Mouse (Mus musculus) heart, postnatal 36 days (tissue): ENCODE measurements around the gene Relb. TPM values are rescaled to one million over a fixed set of nuclear protein-coding genes. Genes with fewer than 3 reads are reported as not detected.

Source experiments
- DNase-seq, 2 experiments: peaks; one replicate each; pipeline ENCODE4 v3.0.0; 2021 to 2022
- intact Hi-C: fragments of 180-260 bp; cut with DNase I; formaldehyde crosslinking; loops from one replicate; pipeline ENCODE4 v1.15.1; 2025
- total RNA-seq, 2 experiments: library from RNA; stranded (reverse); gene quantifications; 2 replicates each; pipeline ENCODE4 v1.2.3; 2021

The Relb gene
- total RNA-seq = 1 to 10 TPM; 5.7 to 8.9 TPM

DNA sequence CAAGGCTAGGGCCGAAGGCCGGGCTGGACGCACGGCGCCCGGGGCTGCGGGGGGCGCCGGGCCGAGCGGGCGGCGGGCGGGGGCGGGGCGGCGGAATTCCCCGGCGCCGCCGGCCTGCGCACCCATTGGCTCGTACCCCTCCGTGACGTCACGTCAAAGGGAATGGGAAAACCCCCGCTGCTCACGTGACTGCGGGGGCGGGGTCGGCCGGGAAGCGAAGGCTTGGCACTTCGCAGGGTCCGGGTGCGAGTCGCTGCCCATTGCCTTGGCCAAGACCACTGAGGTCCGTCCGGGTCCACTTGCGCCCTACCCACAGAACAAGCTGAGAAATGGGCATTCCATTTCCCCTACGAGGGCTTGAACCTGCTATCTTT is at the start of gene Relb:
TSS of gene Relb (minus strand) at position 78 of the 374 bp plus-strand sequence.
- peak; percentile 90 to 93 for DNase-seq
- intact Hi-C loops = no loop called here

DNA sequence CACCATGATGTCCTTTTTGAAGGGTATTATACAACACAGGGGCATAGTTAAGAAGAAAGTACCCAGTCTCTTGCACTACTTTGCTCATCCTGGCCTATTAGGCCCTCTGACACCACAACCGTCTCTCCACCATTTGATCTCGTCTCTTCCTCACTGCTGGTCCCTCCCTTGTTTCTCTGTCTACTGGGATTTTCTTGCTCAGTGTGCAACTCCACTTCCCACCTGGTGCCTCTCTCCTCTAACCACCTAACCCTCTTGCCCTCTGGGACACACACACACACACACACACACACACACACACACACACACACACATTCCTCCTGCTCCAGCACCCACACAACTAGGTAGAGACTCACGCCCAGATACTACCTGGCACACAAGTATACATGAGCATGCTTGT is 49.7 kb upstream of the Relb start:
- intact Hi-C loops = no loop called here
- no peak for DNase-seq

GRCm38 (mm10) chr7:19677872-19678271 is 48.6 kb upstream of the Relb start, which contains the start of gene Apoc2:
Gene Apoc2, minus strand, starts transcription at chr7:19677941.
- intact Hi-C loops = no loop called here
- DNase-seq = no peak

DNA sequence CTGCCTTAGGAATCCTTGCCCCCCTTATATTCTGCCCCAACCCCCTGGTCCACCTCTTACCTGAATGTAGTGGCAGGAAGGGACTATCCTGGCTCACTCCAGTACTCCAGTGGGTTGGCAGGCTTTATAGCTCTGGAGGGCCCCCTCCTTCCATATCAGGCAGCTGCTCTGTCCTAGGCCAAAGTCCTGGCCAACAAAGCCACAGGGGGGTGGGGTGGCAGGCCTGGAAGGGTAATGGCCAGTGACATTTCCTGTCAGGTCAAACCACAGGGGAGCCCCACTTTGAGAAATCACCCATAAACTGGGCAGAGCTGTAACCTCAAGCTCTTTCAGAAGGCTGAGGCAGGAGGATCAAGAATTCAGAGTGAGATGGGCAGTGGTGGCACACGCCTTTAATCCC is 47.4 kb upstream of the Relb start:
- intact Hi-C loops = no loop called here
- no peak for DNase-seq

DNA sequence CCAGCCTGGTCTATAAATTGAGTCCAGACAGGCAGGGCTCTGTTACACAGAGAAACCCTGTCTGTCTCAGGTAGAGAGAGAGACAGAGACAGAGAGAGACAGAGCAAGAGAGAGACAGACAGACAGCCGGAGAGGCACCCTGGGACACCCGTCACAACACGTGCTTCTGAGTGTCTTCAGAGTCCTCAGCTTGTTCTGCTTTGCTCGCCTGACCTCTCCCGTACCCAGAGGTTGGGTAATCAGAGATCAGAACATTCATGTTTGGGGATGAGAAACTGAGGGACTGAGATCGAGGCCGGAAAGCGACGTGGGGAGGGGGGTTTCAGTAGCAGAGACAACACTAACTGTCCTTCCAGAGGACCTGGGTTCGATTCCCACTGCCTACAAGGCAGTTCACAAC is 46.6 kb upstream of the Relb start:
- no peak for DNase-seq
- intact Hi-C loops = no loop called here

- no peak for DNase-seq
- intact Hi-C loops = no loop called here
These were observed 44.0 kb upstream of the Relb start for GRCm38 (mm10) chr7:19673083-19673699.

GRCm38 (mm10) chr7:19671511-19671910 is 42.3 kb upstream of the Relb start:
- intact Hi-C loops = no loop called here
- no peak for DNase-seq

GRCm38 (mm10) chr7:19668947-19669721 is 39.9 kb upstream of the Relb start:
- DNase-seq = peak; percentile 91 to 92
- intact Hi-C loops = loop anchor here (1.0 to 2.0 kb wide), 4 partner anchors 32 to 122 kb away; no protein-coding TSS in a partner anchor

- intact Hi-C loops = no loop called here
- no peak for DNase-seq
These were observed 38.2 kb upstream of the Relb start for GRCm38 (mm10) chr7:19667434-19667833.

DNA sequence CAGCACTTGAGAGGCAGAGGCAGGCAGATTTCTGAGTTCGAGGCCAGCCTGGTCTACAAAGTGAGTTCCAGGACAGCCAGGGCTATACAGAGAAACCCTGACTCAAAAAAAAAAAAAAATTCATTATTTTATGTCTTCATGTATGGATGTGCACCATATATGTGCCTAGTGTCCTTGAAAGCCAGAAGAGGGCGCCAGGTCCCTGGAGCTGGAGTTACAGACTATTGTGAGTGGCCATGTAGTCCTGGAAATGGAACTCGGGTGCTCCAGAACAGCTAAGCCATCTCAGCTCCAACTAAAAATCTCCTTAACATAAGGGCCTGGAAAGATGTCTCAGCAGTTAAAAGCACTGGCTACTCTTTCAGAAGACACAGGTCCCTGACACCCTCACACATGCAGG is 37.5 kb upstream of the Relb start:
- DNase-seq = no peak
- intact Hi-C loops = no loop called here

DNA sequence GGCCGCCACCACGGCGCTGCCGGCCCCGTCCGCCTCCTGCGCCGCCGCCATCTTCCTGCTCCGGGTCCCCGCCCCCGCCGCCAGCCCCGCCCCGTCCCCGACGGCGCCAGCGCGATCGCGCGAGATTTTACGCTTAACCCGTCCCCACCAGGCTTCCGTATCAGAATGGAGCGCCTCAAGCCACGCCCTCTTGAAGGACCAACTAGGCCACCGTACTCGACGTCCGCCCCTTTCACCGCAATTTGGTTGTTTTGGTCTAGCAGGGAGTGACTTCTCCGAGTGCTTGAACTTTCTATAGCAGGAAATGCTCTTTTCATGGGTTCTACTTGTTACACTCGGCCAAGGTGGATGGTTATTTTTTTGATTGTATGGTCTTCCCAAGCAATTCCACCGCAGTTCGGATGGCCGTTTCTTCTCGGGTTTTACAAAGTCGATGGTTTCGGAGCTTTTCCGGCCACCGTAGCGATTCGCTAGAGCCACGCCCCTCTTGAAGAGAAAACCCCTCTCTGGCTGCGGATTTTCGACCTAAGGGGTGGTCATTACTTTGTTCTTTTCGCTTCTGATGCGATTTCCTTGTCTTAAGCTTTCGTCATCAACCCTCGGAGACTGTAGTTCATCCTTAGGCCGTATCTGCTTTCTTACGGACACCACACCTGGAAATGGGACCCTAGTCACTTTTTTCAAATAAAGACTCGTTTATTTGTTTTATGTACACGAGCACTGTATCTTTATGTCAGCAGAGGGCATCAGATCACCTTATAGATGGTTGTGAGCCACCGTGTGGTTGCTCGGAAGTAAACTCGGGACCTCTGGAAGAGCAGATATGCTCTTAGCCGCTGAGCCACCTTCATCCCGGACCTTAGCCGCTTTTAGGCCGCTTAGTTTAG is 36.0 kb upstream of the Relb start, which contains the start of gene Clptm1:
TSS of gene Clptm1 (minus strand) at position 79 of the 887 bp plus-strand sequence.
- intact Hi-C loops = loop anchor here (1.0 kb wide), 1 partner anchor 37 kb away; no protein-coding TSS in a partner anchor

DNA sequence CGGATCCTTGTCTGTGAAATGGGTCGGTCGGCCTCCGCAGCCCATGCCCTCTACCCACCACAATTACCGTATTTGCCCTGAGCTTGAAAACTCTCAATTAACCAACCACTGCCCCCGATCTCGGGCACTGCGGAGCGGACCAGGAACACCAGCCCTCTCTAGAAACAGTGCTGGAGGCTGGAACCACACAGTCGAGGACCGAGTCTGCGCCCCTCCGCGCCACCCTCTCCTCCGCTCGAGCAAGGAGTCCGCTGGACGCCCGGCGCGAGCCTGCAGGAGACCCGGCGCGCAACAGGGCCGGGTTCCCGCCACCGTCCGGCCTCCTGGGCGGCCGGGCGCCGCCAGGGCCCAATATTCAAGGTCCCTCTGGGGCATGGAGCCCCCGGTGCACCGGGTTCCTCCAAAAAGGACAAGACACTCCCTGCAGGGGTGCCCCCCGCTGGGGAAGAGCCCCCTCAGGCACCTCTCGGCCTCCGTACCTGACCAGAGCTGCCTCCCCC is 35.3 kb upstream of the Relb start:
- no peak for DNase-seq
- intact Hi-C loops = loop anchor here (1.0 kb wide), 1 partner anchor 36 kb away; no protein-coding TSS in a partner anchor

More for the DNA sequence above, 36.0 kb upstream of the Relb start, which contains the start of gene Clptm1:
- DNase-seq = peak; percentile 97 to 98

DNA sequence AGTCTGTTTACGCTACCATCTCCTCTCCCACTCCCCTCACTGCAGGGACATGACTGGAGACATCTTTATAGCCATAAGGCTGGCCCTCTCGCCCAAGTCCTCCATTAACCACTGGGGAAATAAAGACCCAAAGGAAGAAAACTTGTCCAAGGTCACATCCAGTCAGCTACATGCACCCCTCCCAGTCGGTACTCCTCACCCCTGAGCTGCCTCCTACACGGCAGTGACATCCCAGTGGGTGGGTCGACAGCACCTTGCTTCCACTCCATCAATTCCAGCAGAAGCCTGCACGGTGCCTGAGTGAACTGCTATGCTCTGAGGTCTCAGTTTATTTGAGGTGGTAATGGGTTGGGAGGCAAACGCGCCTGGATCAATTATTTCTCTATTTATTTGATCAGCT is 34.7 kb upstream of the Relb start:
- intact Hi-C loops = loop anchor here (1.0 kb wide), 1 partner anchor 36 kb away; no protein-coding TSS in a partner anchor
- no peak for DNase-seq

DNA sequence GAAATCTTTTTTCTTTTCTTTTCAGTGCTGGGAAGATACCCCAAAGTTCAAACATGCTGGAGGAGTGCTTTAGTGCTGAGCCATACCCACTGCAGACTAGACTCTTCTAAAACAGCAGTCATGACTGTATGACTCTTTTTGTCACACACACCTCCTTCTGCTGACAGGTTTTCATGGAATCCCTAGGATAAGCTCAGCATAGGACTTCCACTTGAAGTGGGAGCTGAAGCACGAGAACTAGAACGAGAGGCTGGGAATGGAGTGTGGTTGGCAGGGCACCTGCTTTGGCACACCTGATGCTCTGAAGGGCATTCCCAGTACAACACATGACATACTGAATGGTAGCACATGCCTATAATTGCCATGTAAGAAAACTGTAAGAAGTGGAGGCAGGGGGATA is 23.4 kb upstream of the Relb start:
- intact Hi-C loops = no loop called here
- DNase-seq = peak; percentile 21 to 40

GRCm38 (mm10) chr7:19651063-19651786 is 22.0 kb upstream of the Relb start:
- DNase-seq = no peak
- intact Hi-C loops = no loop called here

- intact Hi-C loops = no loop called here
- DNase-seq = no peak
These were observed 12.0 kb upstream of the Relb start for GRCm38 (mm10) chr7:19641223-19641622.

DNA sequence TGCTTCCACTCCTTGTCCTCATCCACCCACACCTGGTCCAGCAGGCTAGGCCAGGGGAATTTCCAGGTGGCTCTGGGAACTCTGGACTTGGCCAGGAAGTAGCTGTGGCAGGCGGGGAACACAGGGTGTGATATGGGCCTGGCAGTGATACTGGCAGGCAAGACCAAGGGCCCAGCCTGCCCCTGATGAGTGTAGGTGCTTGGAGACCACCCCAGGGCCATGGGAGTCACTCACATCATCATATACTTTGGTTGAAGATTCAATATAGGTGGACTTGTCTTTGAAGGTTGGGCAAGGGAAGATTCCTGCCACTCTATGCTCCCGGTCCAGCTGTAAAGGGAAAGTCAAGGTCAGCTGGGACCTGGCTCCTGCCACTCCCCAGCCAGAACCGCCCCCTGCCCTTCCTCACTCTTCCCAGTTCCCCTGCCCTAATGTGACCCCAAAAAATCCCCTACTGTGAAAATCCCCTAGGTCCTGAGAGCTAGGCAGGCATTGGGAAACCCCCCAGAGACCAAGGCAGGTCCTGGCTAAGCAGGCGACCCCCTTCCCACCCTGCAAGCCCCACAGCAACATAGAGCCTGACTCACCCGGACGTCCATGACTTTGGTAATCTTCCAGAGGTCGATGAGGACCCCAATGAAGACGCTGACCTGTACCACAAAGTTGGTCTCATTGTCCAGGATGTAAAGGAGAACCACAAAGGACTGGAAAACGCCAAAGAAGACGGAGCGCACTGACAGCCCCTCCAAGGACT is 6.0 kb upstream of the Relb start:
- no peak for DNase-seq
- intact Hi-C loops = no loop called here

DNA sequence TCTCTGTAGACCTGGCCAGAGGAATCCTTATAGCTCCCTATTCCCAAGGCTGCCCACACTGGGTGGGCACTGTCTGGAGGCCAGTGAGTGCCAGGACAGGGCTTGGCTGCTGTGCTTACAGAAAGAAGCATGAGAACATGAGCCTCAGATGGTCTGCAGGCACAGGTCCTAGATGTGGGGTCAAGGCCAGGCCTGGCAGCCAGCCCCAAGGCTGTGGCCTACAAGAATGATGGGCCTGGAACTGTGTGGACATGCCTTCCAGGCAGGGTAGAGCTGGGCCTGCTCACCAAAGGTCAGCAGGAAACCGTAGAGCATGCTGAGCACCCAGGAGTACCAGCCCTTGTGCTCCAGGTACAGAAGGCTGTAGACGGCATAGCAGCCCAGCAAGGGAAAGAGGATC is 5.4 kb upstream of the Relb start:
- DNase-seq = no peak

DNA sequence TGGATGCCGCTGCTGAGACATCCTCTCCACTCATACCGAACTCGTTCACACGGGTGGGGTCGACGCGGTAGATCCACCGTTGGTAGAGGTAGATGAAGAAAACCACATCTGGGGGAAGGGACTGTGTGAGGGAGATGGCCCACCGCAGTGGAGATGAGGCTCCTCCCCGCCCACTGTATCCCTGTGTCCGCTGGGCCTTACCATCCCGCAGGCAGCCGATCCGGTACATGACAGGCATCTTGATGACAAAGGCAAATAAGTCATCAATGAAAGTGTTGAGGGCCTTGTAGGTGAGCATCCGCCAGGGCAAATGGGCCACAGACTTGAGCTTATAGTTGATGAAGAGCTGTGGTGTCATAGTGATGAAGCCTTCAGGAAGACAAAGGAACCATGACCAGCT is 4.6 kb upstream of the Relb start:
- no peak for DNase-seq
- intact Hi-C loops = no loop called here

More for the DNA sequence above, 5.4 kb upstream of the Relb start:
- intact Hi-C loops = no loop called here
